Mouse (Mus musculus): ENCODE data around the gene Itm2b. TPM values are rescaled to one million over a fixed set of nuclear protein-coding genes. Genes with fewer than 3 reads are reported as not detected.

The Itm2b gene
- polyA plus RNA-seq, 1 experiment from 2014 or later: 405 TPM

DNA sequence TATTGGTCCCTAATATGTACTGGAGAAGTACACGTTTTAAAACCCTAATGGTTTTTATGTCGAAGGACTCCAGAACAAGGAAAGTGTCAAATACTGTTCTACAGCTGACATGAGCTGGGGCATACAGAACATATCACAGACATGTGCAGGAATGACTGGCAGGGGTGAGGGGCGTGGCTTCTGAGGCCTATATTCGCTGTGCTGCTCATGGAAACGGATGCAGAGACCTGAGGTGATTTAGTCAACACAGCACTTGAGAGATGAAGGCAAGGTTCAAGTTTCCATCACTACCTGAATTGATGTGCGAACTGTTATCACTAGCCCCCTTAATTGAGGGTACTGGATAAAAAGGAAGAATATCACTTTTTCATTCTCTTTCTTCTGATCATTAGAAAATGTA lies 7.3 kb downstream of the Itm2b start:
- 71% methylated on average over 6 of the region's 6 CpGs for WGBS (ENCODE audit: insufficient replicate concordance)
- Histone ChIP-seq H3K4me3 (replicated peaks) (no peak overlapping the region), H3K27me3 (no peaks in the 10 kb centered on the region), H3K27ac (no peak overlapping the region), H3K4me2 (no peak overlapping the region), H3K9me3 (replicated peaks) (no peaks in the 10 kb centered on the region), H3K36me3 (peaks cover 56% of the 10 kb centered on the region), H3K4me1 (replicated peaks) (peaks cover 64% of the 10 kb centered on the region), H3K9ac (no peak overlapping the region)
- ATAC-seq (ENCODE audit: low read depth) (no peak), DNase-seq (no peak)

DNA sequence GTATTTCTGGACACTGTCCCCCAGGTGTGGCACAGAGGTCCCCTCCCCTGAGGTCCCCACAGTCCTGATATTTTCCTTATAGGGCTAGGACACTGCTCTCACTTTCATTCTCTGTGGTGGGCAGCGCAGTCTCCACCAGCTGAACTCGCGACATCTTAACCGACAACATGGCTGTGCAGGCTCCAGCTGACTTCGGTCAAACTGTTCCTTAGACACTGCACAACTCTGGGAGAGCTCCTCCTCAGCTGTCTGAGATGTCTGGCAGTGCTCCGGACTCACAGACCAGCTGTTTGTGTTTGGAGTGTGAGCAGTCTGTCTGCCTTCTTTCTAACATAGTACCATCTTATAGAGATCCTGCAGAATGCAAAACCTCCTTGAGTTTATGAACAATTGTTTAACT lies 8.2 kb downstream of the Itm2b start:
- DNase-seq (no peak), ATAC-seq (ENCODE audit: low read depth) (no peak)
- peaks cover 50% of the 10 kb centered on the region for H3K36me3 ChIP-seq
- H3K4me2 ChIP-seq: no peak overlapping the region
- peaks cover 61% of the 10 kb centered on the region for H3K4me1 ChIP-seq (replicated peaks)
- 80% methylated on average over 6 of the region's 6 CpGs for WGBS (ENCODE audit: insufficient replicate concordance)
- H3K27ac ChIP-seq: peak overlapping the region; percentile 21
- no peaks in the 10 kb centered on the region for H3K27me3 ChIP-seq
- H3K9ac ChIP-seq: no peak overlapping the region
- H3K9me3 ChIP-seq (replicated peaks): no peaks in the 10 kb centered on the region
- H3K4me3 ChIP-seq (replicated peaks): no peak overlapping the region

DNA sequence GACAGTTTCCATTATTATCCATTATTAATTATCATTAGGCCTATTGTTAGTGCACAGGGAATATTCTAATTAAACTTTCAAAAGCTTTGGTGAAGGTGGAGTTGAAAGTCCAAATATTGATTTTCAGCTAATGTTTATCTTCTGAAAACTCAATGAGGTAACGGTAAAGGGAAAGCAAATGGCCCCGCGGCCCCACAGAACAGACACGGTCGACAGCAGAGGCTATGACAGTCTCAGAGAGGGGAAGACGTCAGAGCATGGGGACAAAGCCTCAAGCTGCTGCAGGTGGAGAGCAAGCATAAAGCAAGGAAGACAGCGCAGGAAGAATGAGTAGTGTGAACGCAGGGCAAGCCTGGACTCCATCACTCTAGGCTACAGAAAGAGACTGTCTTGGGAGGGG lies 9.2 kb downstream of the Itm2b start:
- H3K27ac ChIP-seq: peak overlapping the region; percentile 48; the same call in 1 of the 2 replicates
- 70% methylated on average over 7 of the region's 8 CpGs for WGBS (ENCODE audit: insufficient replicate concordance)
- H3K4me3 ChIP-seq (replicated peaks): no peak overlapping the region
- ATAC-seq (ENCODE audit: low read depth): peak; percentile 33
- no peaks in the 10 kb centered on the region for H3K9me3 ChIP-seq (replicated peaks)
- no peak for DNase-seq
- peaks cover 48% of the 10 kb centered on the region for H3K36me3 ChIP-seq
- no peaks in the 10 kb centered on the region for H3K27me3 ChIP-seq
- no peak overlapping the region for H3K4me2 ChIP-seq
- H3K9ac ChIP-seq: no peak overlapping the region
- peaks cover 59% of the 10 kb centered on the region for H3K4me1 ChIP-seq (replicated peaks)

DNA sequence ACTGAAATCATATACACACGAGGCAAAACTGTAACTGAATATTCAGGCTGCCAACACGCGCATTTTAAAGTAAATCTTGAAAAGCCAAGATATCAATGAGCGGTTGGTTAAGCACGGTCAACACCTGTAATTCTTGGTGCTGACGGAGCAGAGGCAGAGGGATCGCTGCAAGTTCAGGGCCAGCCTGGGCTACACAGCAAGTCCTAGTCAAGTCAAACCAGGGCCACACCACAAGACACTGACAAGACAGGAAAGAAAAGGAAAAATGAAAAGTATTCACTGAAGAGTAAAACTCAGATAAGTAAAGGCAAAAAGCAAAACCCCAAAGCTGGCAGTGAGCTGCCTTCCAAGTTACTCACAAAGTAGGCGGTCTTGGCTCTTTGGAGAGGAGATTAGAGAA lies 9.6 kb downstream of the Itm2b start:
- Histone ChIP-seq H3K27me3 (no peaks in the 10 kb centered on the region), H3K4me3 (replicated peaks) (no peak overlapping the region), H3K4me2 (no peak overlapping the region), H3K36me3 (peaks cover 47% of the 10 kb centered on the region), H3K4me1 (replicated peaks) (peaks cover 60% of the 10 kb centered on the region), H3K9ac (no peak overlapping the region), H3K9me3 (replicated peaks) (no peaks in the 10 kb centered on the region), H3K27ac (peak overlapping the region; percentile 48)
- WGBS (ENCODE audit: insufficient replicate concordance): 85% methylated on average over 8 of the region's 8 CpGs
- DNase-seq (no peak), ATAC-seq (ENCODE audit: low read depth) (no peak)

DNA sequence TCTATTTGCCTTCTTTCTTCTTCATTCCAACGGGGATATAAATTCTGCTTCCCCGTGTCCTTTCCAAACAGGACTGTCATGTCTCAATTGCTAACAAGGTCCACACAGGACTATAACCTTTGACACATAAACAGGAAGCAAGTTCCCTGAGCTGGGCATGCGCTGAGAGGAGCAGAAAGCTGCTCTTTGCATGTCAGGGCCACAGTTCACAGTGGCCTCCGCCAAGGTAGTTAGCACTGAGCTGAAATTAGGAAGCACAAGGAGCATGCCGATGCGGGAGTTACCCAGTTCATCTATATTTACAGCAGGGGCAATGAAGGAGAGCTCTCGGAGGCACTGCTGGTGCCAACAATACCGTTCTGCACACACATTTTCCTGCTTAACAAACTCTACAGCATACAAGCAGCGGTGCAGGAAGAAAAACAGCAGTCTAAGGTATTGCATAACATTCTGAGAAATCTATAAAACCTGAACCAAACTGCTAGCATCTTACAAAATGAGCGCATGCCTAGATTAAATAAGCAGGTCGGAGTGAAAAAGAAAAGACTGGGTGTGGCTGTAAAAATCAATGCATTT lies 10.7 kb downstream of the Itm2b start:
- peaks cover 67% of the 10 kb centered on the region for H3K4me1 ChIP-seq (replicated peaks)
- H3K27me3 ChIP-seq: no peaks in the 10 kb centered on the region
- 0 out of 2 replicates have a peak overlapping the region, but pooled peaks have one; percentile 29 for H3K4me2 ChIP-seq
- H3K27ac ChIP-seq: peak overlapping the region; percentile 35; the same call in 1 of the 2 replicates
- WGBS (ENCODE audit: insufficient replicate concordance): 71% methylated on average over 11 of the region's 11 CpGs
- H3K36me3 ChIP-seq: peaks cover 44% of the 10 kb centered on the region
- DNase-seq (no peak), ATAC-seq (ENCODE audit: low read depth) (peak; percentile 65)
- no peak overlapping the region for H3K9ac ChIP-seq
- no peaks in the 10 kb centered on the region for H3K9me3 ChIP-seq (replicated peaks)
- H3K4me3 ChIP-seq (replicated peaks): no peak overlapping the region

DNA sequence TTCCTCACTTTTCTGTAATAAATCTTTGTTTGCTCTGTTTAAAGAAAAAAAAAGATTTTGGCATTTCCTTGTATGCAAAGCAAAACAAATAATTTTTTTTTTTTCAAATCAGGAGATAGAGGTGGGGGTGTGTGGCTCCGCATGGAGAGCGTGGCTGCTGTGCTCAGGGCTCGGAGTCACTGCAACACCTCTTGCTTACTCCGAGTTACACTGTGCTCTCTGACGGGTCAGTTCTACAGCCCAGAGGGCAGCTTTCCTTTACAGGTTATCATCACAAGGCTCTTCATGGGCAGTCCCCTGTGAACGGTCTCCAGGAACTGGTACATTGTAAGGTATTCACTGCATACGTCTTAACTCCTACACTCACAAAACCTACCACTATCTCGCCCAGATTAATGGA lies 11.5 kb downstream of the Itm2b start:
- no peak overlapping the region for H3K4me2 ChIP-seq
- ATAC-seq (ENCODE audit: low read depth): no peak
- no peaks in the 10 kb centered on the region for H3K9me3 ChIP-seq (replicated peaks)
- peaks cover 41% of the 10 kb centered on the region for H3K36me3 ChIP-seq
- no peak overlapping the region for H3K9ac ChIP-seq
- 77% methylated on average over 8 of the region's 8 CpGs for WGBS (ENCODE audit: insufficient replicate concordance)
- H3K27ac ChIP-seq: peak overlapping the region; percentile 35
- peaks cover 72% of the 10 kb centered on the region for H3K4me1 ChIP-seq (replicated peaks)
- DNase-seq: no peak
- no peak overlapping the region for H3K4me3 ChIP-seq (replicated peaks)
- no peaks in the 10 kb centered on the region for H3K27me3 ChIP-seq

DNA sequence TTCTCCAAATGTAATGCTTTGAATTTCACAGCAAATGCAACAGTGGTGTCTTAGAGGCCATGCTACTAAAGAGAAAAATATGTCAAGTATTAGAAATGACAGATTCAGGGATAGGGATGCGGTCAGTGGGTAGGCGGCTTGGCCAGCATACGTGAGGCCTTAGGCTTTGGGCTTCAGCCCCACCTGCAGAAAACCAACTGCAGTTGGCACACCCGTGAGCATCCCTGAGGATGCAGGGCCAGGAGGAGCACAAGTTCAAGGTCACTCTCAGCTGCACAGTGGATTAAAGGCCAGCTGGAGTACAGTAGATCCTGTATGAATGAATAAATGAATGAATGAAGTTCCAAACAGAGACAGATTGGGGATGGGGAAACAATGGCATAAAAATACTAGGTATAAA lies 12.1 kb downstream of the Itm2b start:
- Histone ChIP-seq H3K4me2 (no peak overlapping the region), H3K9me3 (replicated peaks) (no peaks in the 10 kb centered on the region), H3K36me3 (peaks cover 43% of the 10 kb centered on the region), H3K27ac (no peak overlapping the region), H3K27me3 (no peaks in the 10 kb centered on the region), H3K4me1 (replicated peaks) (peaks cover 71% of the 10 kb centered on the region), H3K4me3 (replicated peaks) (no peak overlapping the region), H3K9ac (no peak overlapping the region)
- WGBS (ENCODE audit: insufficient replicate concordance): 82% methylated on average over 4 of the region's 4 CpGs
- no peak for ATAC-seq (ENCODE audit: low read depth)
- no peak for DNase-seq

DNA sequence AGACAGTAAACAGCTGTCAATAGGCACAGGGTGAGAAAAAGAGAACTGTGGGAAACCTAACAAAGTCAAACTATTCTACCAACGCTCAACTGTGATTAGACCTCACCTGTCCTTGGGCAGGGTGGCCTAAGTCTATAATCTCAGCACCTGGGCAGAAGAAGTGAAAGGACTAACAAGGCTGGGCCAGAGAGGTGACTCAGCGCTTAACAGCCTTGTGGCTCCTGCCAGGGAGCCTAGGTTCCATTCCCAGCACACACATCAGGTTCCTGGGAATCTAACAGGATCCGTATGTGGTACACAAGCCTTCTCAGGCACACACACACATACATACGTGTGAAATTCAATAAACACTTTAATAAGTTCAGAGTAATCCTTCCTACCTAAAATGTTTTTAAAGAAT lies 13.5 kb downstream of the Itm2b start:
- Histone ChIP-seq H3K9me3 (replicated peaks) (no peaks in the 10 kb centered on the region), H3K27ac (peak overlapping the region; percentile 10; the same call in 1 of the 2 replicates), H3K9ac (no peak overlapping the region), H3K4me2 (no peak overlapping the region), H3K27me3 (no peaks in the 10 kb centered on the region), H3K4me1 (replicated peaks) (peaks cover 57% of the 10 kb centered on the region), H3K36me3 (peaks cover 46% of the 10 kb centered on the region), H3K4me3 (replicated peaks) (no peak overlapping the region)
- ATAC-seq (ENCODE audit: low read depth): no peak
- DNase-seq: no peak
- 85% methylated on average over 4 of the region's 4 CpGs for WGBS (ENCODE audit: insufficient replicate concordance)

DNA sequence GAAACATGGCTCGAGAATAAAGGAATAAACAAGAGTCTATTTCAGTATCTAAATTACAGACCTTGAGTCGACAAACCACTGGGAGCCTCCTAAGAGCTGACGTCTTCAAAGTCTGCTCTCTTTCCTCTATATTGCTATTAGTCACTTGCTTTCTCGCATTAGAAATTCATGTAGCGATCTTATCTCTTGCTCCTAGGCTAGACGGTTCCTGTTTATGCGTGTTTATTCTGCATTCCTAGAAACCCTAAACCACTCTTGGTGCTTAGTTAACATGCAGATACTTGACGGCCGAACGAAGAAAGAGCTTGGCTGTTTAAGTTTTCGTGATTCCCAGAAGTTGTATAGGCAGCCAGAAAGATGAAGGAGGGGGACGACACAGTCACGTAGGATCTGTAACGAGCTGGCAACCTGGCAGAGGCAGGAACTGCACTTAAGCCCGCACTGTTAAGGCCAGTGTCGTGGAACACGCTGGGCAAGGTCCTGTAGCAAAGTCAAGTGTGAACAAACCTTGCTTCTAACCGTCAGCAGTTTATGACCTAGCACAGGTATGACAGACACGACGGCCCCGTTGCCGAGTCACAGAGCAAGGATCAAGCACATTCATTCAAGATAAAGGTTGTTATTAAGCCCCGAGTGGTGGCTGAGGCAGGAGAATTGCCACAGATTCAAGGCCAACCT lies 14.3 kb downstream of the Itm2b start:
- ATAC-seq (ENCODE audit: low read depth): no peak
- peaks cover 54% of the 10 kb centered on the region for H3K36me3 ChIP-seq
- WGBS (ENCODE audit: insufficient replicate concordance): 69% methylated on average over 23 of the region's 23 CpGs

DNA sequence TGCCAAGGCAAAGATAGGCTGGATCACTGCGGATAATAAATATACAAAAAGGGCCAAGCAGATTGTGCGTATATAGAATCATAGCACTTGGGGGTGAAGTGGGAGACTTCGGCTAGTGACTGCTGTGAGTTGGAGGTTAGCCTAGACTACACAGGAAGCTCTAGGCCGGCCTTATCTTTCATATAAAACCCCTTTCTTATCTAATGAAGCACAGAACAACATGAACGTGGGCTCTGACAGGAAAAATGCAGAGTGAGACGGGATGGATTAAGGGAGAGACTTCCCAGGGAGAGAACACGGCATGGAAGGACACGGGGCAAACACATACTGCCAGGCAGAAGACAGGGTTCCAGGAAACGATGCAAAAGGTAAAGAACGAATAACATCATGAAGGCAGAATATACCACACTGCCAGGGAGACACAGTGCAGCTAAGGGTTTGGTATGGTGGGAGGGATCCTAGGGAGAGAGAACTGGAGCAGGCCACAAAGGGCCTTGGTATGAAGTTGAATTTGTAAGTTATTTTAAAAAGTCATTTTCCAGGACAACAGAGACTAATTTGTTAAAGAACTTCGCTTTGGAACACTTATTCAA lies 14.9 kb downstream of the Itm2b start:
- Histone ChIP-seq H3K9me3 (replicated peaks) (no peaks in the 10 kb centered on the region), H3K9ac (no peak overlapping the region), H3K4me2 (0 out of 2 replicates have a peak overlapping the region, but pooled peaks have one; percentile 5), H3K36me3 (peaks cover 60% of the 10 kb centered on the region), H3K27me3 (no peaks in the 10 kb centered on the region), H3K27ac (no peak overlapping the region), H3K4me1 (replicated peaks) (peaks cover 52% of the 10 kb centered on the region), H3K4me3 (replicated peaks) (no peak overlapping the region)
- ATAC-seq (ENCODE audit: low read depth): peak; percentile 70
- 37% methylated on average over 11 of the region's 11 CpGs for WGBS (ENCODE audit: insufficient replicate concordance)
- no peak for DNase-seq

More for the DNA sequence above, 14.3 kb downstream of the Itm2b start:
- Histone ChIP-seq H3K4me2 (no peak overlapping the region), H3K4me1 (replicated peaks) (peaks cover 57% of the 10 kb centered on the region), H3K9ac (no peak overlapping the region), H3K9me3 (replicated peaks) (no peaks in the 10 kb centered on the region), H3K27ac (peak overlapping the region; percentile 10; the same call in 1 of the 2 replicates), H3K27me3 (no peaks in the 10 kb centered on the region), H3K4me3 (replicated peaks) (no peak overlapping the region)
- no peak for DNase-seq

DNA sequence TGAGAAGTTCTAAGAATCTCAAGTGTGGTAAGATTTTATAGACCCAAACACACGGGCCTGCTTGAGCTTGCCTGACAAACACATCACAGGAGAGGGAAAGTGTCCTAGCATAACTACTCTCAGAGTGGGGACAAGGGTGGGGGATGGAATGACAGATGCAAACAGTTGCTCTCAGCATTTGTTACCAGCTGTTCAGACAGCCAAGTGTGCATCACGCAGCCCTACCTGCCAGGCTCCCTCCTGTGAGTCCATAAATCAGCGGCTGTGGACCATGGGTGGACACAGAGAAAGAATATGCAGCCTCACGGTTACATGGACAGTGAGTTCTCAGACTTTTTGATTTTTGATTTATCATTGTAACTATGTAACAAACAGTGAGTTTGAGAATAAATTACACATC lies 15.5 kb downstream of the Itm2b start:
- 78% methylated on average over 4 of the region's 4 CpGs for WGBS (ENCODE audit: insufficient replicate concordance)
- Histone ChIP-seq H3K9ac (no peak overlapping the region), H3K36me3 (peaks cover 62% of the 10 kb centered on the region), H3K4me1 (replicated peaks) (peaks cover 47% of the 10 kb centered on the region), H3K4me3 (replicated peaks) (no peak overlapping the region), H3K27ac (no peak overlapping the region), H3K4me2 (no peak overlapping the region), H3K9me3 (replicated peaks) (no peaks in the 10 kb centered on the region), H3K27me3 (no peaks in the 10 kb centered on the region)
- DNase-seq: no peak
- no peak for ATAC-seq (ENCODE audit: low read depth)
